Mouse (Mus musculus): Measurements from ENCODE around the gene Il12a.
"Not testable (repeated sequence)": the region's sequence is repeated elsewhere in the genome, so short reads cannot be mapped to it uniquely, and the experiment has no call there.

Il12a gene

GRCm38 (mm10) chr3:68719229-68719819 is 28.9 kb downstream of the Il12a start:
- ATAC-seq (ENCODE audit: insufficient number of reproducible peaks, low FRiP score, low TSS enrichment): no peak

GRCm38 (mm10) chr3:68720258-68720657 is 29.8 kb downstream of the Il12a start:
- ATAC-seq (ENCODE audit: insufficient number of reproducible peaks, low FRiP score, low TSS enrichment): no peak

- no peak for ATAC-seq (ENCODE audit: insufficient number of reproducible peaks, low FRiP score, low TSS enrichment)
Observed at GRCm38 (mm10) chr3:68741955-68742354, 51.5 kb downstream of the Il12a start.

- ATAC-seq (ENCODE audit: insufficient number of reproducible peaks, low FRiP score, low TSS enrichment): no peak
Observed at GRCm38 (mm10) chr3:68742718-68743471, 52.5 kb downstream of the Il12a start.

- no peak for ATAC-seq (ENCODE audit: insufficient number of reproducible peaks, low FRiP score, low TSS enrichment)
Observed at GRCm38 (mm10) chr3:68743472-68743732, 53.0 kb downstream of the Il12a start.

- no peak for ATAC-seq (ENCODE audit: insufficient number of reproducible peaks, low FRiP score, low TSS enrichment)
Observed at GRCm38 (mm10) chr3:68744162-68744561, 53.7 kb downstream of the Il12a start.

GRCm38 (mm10) chr3:68745033-68745432 is 54.6 kb downstream of the Il12a start:
- ATAC-seq (ENCODE audit: insufficient number of reproducible peaks, low FRiP score, low TSS enrichment): no peak

- not testable (repeated sequence) for ATAC-seq (ENCODE audit: insufficient number of reproducible peaks, low FRiP score, low TSS enrichment)
Observed at GRCm38 (mm10) chr3:68746282-68746681, 55.8 kb downstream of the Il12a start.
